Mouse (Mus musculus) gonadal fat pad, adult 2 months (tissue): ENCODE data around the gene Mphosph9. TPM values are rescaled to one million over a fixed set of nuclear protein-coding genes. Genes with fewer than 3 reads are reported as not detected.
"Not testable (repeated sequence)": the region's sequence is repeated elsewhere in the genome, so short reads cannot be mapped to it uniquely, and the experiment has no call there.

ENCODE experiments used
- DNase-seq: peaks from one replicate; pipeline ENCODE4 v3.0.0-alpha.2; 2012; ENCODE audit warnings: low read depth
- polyA plus RNA-seq: library from polyadenylated mRNA; depleted of rRNA; stranded (reverse); fragments of >200 nt; gene quantifications from 2 replicates; pipeline ENCODE4 v1.2.3, GENCODE M21; 2012; rRNA removed

The Mphosph9 gene
- 3.2 and 3.6 TPM in 2 replicates for polyA plus RNA-seq

DNA sequence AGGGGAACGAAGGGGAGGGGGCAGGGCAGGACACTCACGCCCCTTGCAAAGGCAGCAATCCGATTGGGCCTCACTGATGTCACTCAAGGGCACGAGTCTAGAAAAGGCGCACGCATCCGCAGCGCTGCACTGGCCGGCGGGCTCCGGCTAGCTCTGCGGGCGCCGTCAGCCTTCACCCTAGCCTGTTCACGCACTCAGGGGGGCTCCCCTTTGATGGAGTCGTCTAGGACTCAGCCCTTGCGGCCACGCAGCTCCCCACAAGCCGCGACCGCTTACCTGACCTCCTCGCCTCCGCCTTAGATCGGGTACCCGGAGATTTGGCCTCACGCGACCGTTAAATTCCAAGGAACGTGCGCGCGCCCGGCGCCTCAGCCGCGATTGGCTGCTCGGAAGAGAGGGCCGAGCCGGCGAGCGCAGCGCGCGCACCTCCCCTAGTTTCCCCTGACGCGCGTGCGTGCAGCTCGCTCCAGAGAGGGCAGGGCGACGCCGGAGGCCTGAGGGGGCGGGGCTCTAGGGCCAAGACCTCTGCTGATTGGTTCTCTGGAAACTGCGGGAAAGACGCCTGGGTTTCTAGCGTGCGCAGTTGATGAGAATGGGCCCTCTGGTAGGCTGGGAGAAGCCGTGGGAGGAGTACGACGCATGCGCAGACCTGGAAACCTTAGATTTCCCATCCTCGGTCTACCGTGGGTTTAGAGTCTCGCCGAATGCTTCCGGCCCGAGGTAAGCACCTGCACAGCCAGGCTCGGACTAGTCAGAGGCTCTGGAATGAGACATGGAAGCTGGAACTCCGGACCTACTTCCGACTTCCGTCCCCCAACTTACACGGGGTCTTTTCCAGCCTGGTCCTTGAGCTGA is at the start of gene Mphosph9, which contains the start of gene 2810006K23Rik:
Gene Mphosph9 (minus strand): TSS at position 463 of the 855 bp plus-strand sequence.
Gene 2810006K23Rik (plus strand): TSS at position 580 of the 855 bp plus-strand sequence.
- peak; percentile 93 for DNase-seq

DNA sequence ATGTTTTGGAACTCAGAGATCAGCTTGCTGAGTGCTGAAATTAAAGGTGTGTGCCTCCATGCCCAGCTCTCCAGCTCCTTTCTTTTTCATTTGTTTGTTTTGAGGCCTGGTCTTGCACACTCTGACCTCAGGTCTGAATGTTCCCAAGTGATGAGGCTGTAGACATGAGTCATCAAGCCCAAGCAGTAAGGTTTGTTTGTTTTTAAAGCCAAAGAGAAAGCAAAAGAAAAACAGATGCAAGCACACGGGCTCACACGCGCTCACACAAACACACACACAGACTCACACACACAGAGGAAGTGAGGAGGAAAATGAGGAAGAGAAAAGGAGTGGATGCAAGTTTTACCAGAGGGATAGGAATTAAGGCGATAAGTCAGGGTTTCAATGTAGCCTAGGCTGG is 49.4 kb upstream of the Mphosph9 start:
- no peak for DNase-seq

DNA sequence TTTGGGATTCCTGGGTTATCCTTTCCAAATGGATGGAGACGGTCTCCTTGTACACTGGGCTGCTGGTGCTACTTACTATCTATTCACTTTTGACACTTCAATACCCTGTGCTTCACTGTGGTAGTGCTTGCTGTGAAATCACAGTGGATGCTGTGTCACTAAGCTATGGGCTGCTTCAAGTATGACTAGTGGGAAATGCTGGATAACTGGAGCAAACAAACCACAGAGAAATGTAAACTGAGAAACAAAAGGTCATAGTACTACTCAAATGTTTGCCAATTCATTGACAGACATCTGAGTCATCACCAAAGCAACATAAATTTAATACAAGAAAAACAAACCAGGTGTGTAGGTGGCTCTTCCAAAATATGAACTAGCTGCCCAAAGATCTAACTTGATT is 48.6 kb upstream of the Mphosph9 start:
- DNase-seq: no peak

DNA sequence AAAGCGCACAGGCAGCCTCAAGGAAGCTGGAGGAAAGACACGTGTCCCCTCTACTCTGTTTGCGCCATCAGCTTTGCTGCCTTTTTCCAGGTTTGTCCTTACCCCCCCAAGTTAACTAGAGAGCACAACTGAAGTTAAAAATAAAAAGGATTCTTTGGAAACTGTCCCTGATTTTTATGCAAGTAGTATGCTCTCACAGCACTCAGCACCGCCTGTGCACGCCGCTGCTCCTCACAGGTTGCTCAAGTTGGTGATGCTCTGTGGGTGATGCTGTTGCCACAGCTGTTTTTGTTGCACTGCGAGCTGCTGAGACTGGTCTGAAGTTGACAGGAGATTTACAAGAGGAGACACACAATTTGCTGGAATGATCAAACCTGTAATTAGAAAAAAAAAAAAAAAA is 46.5 kb upstream of the Mphosph9 start:
- no peak for DNase-seq

DNA sequence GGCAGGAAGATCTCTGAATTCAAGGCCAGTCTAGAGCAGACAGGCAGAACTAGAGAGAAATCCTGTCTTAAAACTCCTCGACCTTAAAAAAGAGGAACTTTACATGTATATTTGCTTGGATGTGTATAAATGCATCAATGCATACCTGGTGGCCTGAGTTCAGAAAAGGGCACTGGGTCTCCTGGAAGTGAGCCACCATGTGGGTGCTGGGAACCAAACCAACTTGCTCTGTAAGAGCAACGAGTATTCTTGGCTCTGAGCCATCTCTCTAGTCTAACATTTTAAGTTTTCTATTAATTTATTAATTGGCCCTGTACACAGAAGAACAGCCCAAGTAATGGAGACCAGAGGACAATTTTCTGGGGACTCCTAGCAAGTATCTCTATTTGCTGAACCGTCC is 38.9 kb upstream of the Mphosph9 start:
- no peak for DNase-seq

- DNase-seq: no peak
Observed at GRCm38 (mm10) chr5:124365754-124366153, 38.0 kb upstream of the Mphosph9 start.

DNA sequence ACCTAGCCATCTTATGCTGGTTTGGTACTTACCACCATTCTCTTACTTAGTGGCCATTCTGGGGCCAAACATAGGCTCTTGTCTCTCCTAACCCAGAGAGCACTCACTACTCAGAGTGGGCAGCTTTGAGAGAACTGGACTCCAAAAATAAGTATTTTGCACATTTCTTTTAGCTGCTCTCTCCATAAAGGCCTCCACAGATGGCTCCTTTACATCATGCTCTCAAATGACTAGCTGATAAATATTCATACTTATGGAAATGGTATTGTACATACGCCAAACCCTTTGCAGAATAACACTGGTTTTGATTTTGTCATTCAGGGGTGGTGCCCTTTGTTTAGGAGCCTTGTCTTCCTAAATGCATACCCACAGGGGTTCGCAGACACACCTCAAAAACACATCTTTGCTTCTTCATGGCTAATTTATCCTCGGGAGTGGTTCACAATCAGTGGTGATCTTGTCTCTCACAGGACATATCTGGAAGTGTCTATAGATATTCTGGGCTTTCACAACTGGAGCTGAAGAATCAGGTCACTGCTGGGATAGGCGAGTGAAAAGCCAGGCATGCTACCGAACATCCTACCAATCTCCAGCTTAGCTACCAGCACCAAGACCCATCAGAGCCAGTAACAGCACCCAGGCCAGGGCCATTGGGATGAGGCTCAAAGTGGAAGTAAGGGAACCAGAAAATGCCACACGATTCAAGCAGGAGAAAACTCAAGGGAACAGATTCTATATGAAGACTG is 36.6 kb upstream of the Mphosph9 start:
- no peak for DNase-seq

- DNase-seq: not testable (repeated sequence)
Observed at GRCm38 (mm10) chr5:124362982-124363381, 35.2 kb upstream of the Mphosph9 start, which contains the start of gene Cdk2ap1. TSS of gene Cdk2ap1 (minus strand) at chr5:124363082.

GRCm38 (mm10) chr5:124359641-124360040 is 31.9 kb upstream of the Mphosph9 start:
- no peak for DNase-seq

DNA sequence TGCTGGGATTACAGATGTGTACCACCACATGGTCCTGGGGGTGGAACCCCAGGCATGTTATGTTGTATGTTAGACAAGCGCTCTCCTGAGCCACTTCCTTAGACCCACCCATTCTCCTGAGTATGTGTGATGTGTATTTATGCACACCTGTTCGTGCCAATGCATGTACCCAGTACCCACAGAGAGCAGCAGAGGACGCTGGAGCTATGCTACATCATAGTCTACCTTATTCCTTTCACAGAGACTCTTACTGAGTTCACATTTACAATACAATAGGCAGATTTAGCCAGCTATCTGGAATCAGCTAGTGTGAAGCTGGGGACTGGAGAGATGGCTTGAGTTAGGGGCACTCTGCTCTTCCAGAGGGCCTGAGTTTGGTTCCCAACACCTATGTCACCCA is 28.9 kb upstream of the Mphosph9 start:
- no peak for DNase-seq

- DNase-seq: no peak
Observed at GRCm38 (mm10) chr5:124355425-124355959, 27.7 kb upstream of the Mphosph9 start.

- DNase-seq: no peak
Observed at GRCm38 (mm10) chr5:124354574-124355424, 27.0 kb upstream of the Mphosph9 start.

GRCm38 (mm10) chr5:124353726-124354547 is 26.2 kb upstream of the Mphosph9 start:
- no peak for DNase-seq

GRCm38 (mm10) chr5:124353011-124353725 is 25.4 kb upstream of the Mphosph9 start:
- DNase-seq: no peak

- DNase-seq: no peak
Observed at GRCm38 (mm10) chr5:124352141-124352920, 24.6 kb upstream of the Mphosph9 start.

- no peak for DNase-seq
Observed at GRCm38 (mm10) chr5:124351604-124352003, 23.8 kb upstream of the Mphosph9 start.

GRCm38 (mm10) chr5:124351111-124351560 is 23.4 kb upstream of the Mphosph9 start:
- DNase-seq: no peak

- no peak for DNase-seq
Observed at GRCm38 (mm10) chr5:124350350-124350749, 22.6 kb upstream of the Mphosph9 start.

- DNase-seq: no peak
Observed at GRCm38 (mm10) chr5:124349196-124349595, 21.4 kb upstream of the Mphosph9 start.
